Mouse (Mus musculus): ENCODE data around the gene Adam15.

Gene Adam15

GRCm38 (mm10) chr3:89384331-89385076 is 34.7 kb upstream of the Adam15 start:
- no peak for DNase-seq (ENCODE audit: low spot score)

- DNase-seq (ENCODE audit: low spot score): no peak
Measured at GRCm38 (mm10) chr3:89383651-89384255, 34.0 kb upstream of the Adam15 start.

- no peak for DNase-seq (ENCODE audit: low spot score)
Measured at GRCm38 (mm10) chr3:89382950-89383349, 33.2 kb upstream of the Adam15 start.

- DNase-seq (ENCODE audit: low spot score): no peak
Measured at GRCm38 (mm10) chr3:89382033-89382882, 32.5 kb upstream of the Adam15 start.

- no peak for DNase-seq (ENCODE audit: low spot score)
Measured at GRCm38 (mm10) chr3:89381233-89381632, 31.4 kb upstream of the Adam15 start.

GRCm38 (mm10) chr3:89380711-89381110 is 30.9 kb upstream of the Adam15 start:
- DNase-seq (ENCODE audit: low spot score): no peak

GRCm38 (mm10) chr3:89380291-89380690 is 30.5 kb upstream of the Adam15 start:
- no peak for DNase-seq (ENCODE audit: low spot score)

- DNase-seq (ENCODE audit: low spot score): peak; percentile 48
Measured at GRCm38 (mm10) chr3:89379388-89380131, 29.8 kb upstream of the Adam15 start.

- peak; percentile 83 for DNase-seq (ENCODE audit: low spot score)
Measured at GRCm38 (mm10) chr3:89378394-89379067, 28.7 kb upstream of the Adam15 start.

- DNase-seq (ENCODE audit: low spot score): no peak
Measured at GRCm38 (mm10) chr3:89377831-89378230, 28.0 kb upstream of the Adam15 start.

- no peak for DNase-seq (ENCODE audit: low spot score)
Measured at GRCm38 (mm10) chr3:89373581-89374231, 23.9 kb upstream of the Adam15 start.

GRCm38 (mm10) chr3:89367338-89367737 is 17.5 kb upstream of the Adam15 start:
- no peak for DNase-seq (ENCODE audit: low spot score)

GRCm38 (mm10) chr3:89365486-89366414 is 16.0 kb upstream of the Adam15 start:
- DNase-seq (ENCODE audit: low spot score): no peak

GRCm38 (mm10) chr3:89365153-89365485 is 15.3 kb upstream of the Adam15 start, which contains the start of gene Dcst1:
Dcst1 (minus strand) TSS chr3:89365253.
- no peak for DNase-seq (ENCODE audit: low spot score)

GRCm38 (mm10) chr3:89364631-89365030 is 14.8 kb upstream of the Adam15 start:
- DNase-seq (ENCODE audit: low spot score): no peak

GRCm38 (mm10) chr3:89361675-89362074 is 11.9 kb upstream of the Adam15 start, which contains the start of gene Dcst2:
Dcst2 (plus strand) TSS chr3:89361975.
- no peak for DNase-seq (ENCODE audit: low spot score)

GRCm38 (mm10) chr3:89360237-89360636 is 10.4 kb upstream of the Adam15 start:
- DNase-seq (ENCODE audit: low spot score): no peak

- no peak for DNase-seq (ENCODE audit: low spot score)
Measured at GRCm38 (mm10) chr3:89359630-89360029, 9.8 kb upstream of the Adam15 start.

GRCm38 (mm10) chr3:89356029-89356428 is 6.2 kb upstream of the Adam15 start:
- no peak for DNase-seq (ENCODE audit: low spot score)

- no peak for DNase-seq (ENCODE audit: low spot score)
Measured at GRCm38 (mm10) chr3:89355512-89355902, 5.7 kb upstream of the Adam15 start.
